17 mouse cellular contexts compared by ENCODE assay signal in the genomic region with DNA sequence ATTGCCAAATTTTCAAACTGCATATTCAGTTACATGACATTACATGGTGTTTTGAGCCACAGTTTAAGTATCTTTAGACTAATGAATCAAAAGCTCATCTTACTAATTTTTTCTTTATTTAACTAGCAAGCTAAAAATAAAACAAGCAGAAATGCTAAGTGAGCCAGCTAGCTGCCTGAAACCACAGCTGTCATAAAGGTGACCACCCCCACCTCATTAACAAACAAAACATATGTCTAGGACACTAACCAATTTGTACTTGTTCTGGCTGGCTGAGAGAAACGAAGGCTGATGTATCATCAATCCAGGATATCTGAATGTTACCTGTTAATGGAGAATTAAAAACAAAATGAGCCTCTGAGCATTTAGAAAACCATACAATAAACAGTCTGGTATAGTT.
"Had no signal": no experiment of that assay in that cellular context is flagged by ENCODE, and none has a peak within 500 bp of the region (broad histone marks: within the 10 kb centered on the region; RNA-seq: fewer than 3 reads in every experiment).

No protein-coding gene starts in this region.

- H3K36me3 ChIP-seq: midbrain, embryonic 15.5 days had no signal

- H3K9ac ChIP-seq: lung, embryonic 15.5 days; midbrain, embryonic 13.5 days; midbrain, embryonic 15.5 days; neural tube, embryonic 12.5 days; stomach, embryonic 15.5 days had no signal

- H3K27me3 ChIP-seq: lung, embryonic 15.5 days; megakaryocyte, embryonic 14.5 days; midbrain, embryonic 13.5 days; midbrain, embryonic 15.5 days; neural tube, embryonic 12.5 days; stomach, embryonic 15.5 days had no signal

- ATAC-seq: lung, postnatal 0 days; midbrain, embryonic 13.5 days; midbrain, embryonic 15.5 days had no signal

- DNase-seq: lung, adult 2 months; lung, postnatal 14 days; lung, postnatal 36 days; right cerebral cortex, postnatal 14 days; thymus, adult 2 months; thymus, postnatal 25 days; thymus, postnatal 4 days had no signal

- H3K27ac ChIP-seq: lung, embryonic 15.5 days; macrophage; midbrain, embryonic 13.5 days; midbrain, embryonic 15.5 days; neural tube, embryonic 12.5 days; stomach, embryonic 15.5 days; stomach, postnatal 0 days had no signal

- H3K9me3 ChIP-seq: lung, embryonic 15.5 days; midbrain, embryonic 13.5 days; midbrain, embryonic 15.5 days; stomach, embryonic 15.5 days had no signal

- H3K4me2 ChIP-seq: lung, embryonic 15.5 days; midbrain, embryonic 11.5 days; midbrain, embryonic 13.5 days; midbrain, embryonic 15.5 days; neural tube, embryonic 12.5 days; stomach, embryonic 15.5 days had no signal

- H3K4me1 ChIP-seq: lung, embryonic 15.5 days; midbrain, embryonic 13.5 days; midbrain, embryonic 15.5 days; neural tube, embryonic 12.5 days; stomach, embryonic 15.5 days had no signal

- H3K4me3 ChIP-seq: lung, embryonic 15.5 days; megakaryocyte, embryonic 14.5 days; midbrain, embryonic 13.5 days; midbrain, embryonic 15.5 days; neural tube, embryonic 12.5 days; stomach, embryonic 15.5 days had no signal
